In the genomic region with DNA sequence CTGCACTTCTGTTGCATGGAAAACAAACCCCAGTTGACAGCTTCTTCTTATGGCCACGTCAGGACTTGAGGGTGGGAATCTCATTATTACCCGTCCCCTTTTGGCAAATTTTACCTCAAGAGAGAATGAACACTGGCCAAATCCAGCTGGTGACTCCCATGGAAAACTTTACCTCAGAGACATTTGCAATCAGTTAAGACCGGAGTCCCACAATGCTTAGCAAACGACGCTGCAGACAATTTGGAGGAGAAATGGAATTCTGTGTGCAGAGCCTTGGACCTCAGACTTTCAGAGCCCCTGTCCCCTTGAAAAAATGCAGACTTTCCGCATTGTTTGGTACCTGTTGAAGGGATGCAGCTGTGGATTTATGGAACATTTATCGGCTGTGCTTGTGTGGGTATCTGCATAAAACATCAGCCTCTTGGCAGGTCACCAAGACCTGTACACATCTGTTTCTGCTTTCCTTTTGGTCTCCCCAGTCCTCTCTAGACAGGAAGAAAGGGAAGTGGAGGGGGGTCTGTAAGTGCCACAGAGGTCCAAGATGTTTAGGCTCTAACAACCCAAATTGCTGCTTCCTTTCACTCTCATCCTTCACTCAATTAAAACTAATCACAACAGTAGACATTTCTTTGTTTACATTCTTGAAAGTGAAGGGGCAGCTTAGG, we compare ENCODE assay signal across 12 mouse cellular contexts. TPM values are rescaled to one million over a fixed set of nuclear protein-coding genes. Genes with fewer than 3 reads are reported as not detected.
DNase-seq lines count a peak whose midpoint lies in the region; ATAC-seq lines count a peak whose summit lies in the region.
"Had no signal": no experiment of that assay in that cellular context is flagged by ENCODE, and none has a peak within 500 bp of the region (broad histone marks: within the 10 kb centered on the region; RNA-seq: fewer than 3 reads in every experiment).

No protein-coding gene starts in this region.

- H3K27ac ChIP-seq in heart, embryonic 10.5 days = peak overlapping the region; percentile 42; the same call in 1 of the 2 replicates
- H3K27ac ChIP-seq in limb, embryonic 15.5 days = peak overlapping the region; percentile 93
- H3K27ac ChIP-seq: hindbrain, embryonic 13.5 days had no signal

- peak; percentile 82 for ATAC-seq in limb, embryonic 15.5 days (ENCODE audit: insufficient number of reproducible peaks, low FRiP score, low TSS enrichment, low read depth)
- ATAC-seq in erythroid progenitor cell, adult 5-6 weeks (replicated peaks; ENCODE audit: low FRiP score, poor library complexity, severe bottlenecking) = no peak

- H3K36me3 ChIP-seq in heart, embryonic 10.5 days = no peaks in the 10 kb centered on the region
- no peaks in the 10 kb centered on the region for H3K36me3 ChIP-seq in limb, embryonic 15.5 days
- H3K36me3 ChIP-seq: hindbrain, embryonic 13.5 days had no signal

- no peak overlapping the region for H3K9ac ChIP-seq in limb, embryonic 15.5 days
- H3K9ac ChIP-seq: hindbrain, embryonic 13.5 days had no signal

- intact Hi-C loops in left cerebral cortex, postnatal 4 days (cut with DNase I) = no loop called here

- peak overlapping the region; percentile 33 for H3K4me2 ChIP-seq in limb, embryonic 15.5 days
- H3K4me2 ChIP-seq: hindbrain, embryonic 13.5 days had no signal

- no peaks in the 10 kb centered on the region for H3K27me3 ChIP-seq in heart, embryonic 10.5 days (ENCODE audit: insufficient read depth, poor library complexity, severe bottlenecking)
- H3K27me3 ChIP-seq in limb, embryonic 15.5 days = no peaks in the 10 kb centered on the region
- H3K27me3 ChIP-seq: hindbrain, embryonic 13.5 days had no signal

- peak; percentile 50 to 65 for DNase-seq in heart, adult 18-20 months
- no peak for DNase-seq in heart, adult 8-10 months (ENCODE audit: low spot score)
- DNase-seq in embryo, embryonic 10.5 days (ENCODE audit: low spot score) = peak; percentile 62
- DNase-seq in heart, embryonic 10.5 days (ENCODE audit: low spot score) = no peak
- DNase-seq in frontal cortex, postnatal 14 days (ENCODE audit: low spot score in 2 of 2) = no peak
- no peak for DNase-seq in left cerebral cortex, postnatal 4 days
- DNase-seq: B cell, adult 2 months; cerebellum, adult 8-10 months; right cerebral cortex, postnatal 25 days had no signal

- no peak overlapping the region for H3K4me3 ChIP-seq in heart, embryonic 10.5 days
- peak overlapping the region; percentile 7; the same call in 1 of the 2 replicates for H3K4me3 ChIP-seq in limb, embryonic 15.5 days
- H3K4me3 ChIP-seq: hindbrain, embryonic 13.5 days had no signal

- H3K4me1 ChIP-seq in heart, embryonic 10.5 days = peaks cover 21% of the 10 kb centered on the region
- peaks cover 35% of the 10 kb centered on the region for H3K4me1 ChIP-seq in limb, embryonic 15.5 days

- H3K9me3 ChIP-seq in heart, embryonic 10.5 days = no peaks in the 10 kb centered on the region
- H3K9me3 ChIP-seq in limb, embryonic 15.5 days = no peaks in the 10 kb centered on the region
- H3K9me3 ChIP-seq: hindbrain, embryonic 13.5 days had no signal

- WGBS in heart, embryonic 10.5 days = 48% methylated on average over 7 of the region's 7 CpGs
- WGBS in limb, embryonic 15.5 days = 7% methylated on average over 7 of the region's 7 CpGs

RNA-seq across cellular contexts. Expression of gene Col1a2, which starts 20.5 kb away (rescaled TPM):
- 10 to 100 TPM; 54.7 to 63.2 TPM for total RNA-seq in heart, adult 18-20 months (2021)
- total RNA-seq in heart, adult 8-10 months (2022) = 10 to 100 TPM; 37.7 to 60.4 (median 58.0) TPM
- 88.7 and 175 TPM in 2 replicates for polyA plus RNA-seq in heart, embryonic 10.5 days (2016; fragmentation: Nextera tagmentation; extraction: Ambion mirVana)
- 2,665 and 3,005 TPM in 2 replicates for polyA plus RNA-seq in limb, embryonic 15.5 days (2015; fragmentation: Nextera tagmentation; extraction: Ambion mirVana)
- 10 to 100 TPM; 67.5 to 70.6 TPM for total RNA-seq in left cerebral cortex, postnatal 4 days (2021)
- total RNA-seq in erythroid progenitor cell, adult 5-6 weeks (2015; ENCODE audit: low replicate concordance) = 2.9 and 5.0 TPM in 2 replicates
- total RNA-seq in erythroid progenitor cell, adult 5-6 weeks (2017; ENCODE audit: low replicate concordance) = 2.5 and 3.0 TPM in 2 replicates

Comparison
In these comparisons a context has a peak if more than half of its experiments do, and no peak if none do; other contexts are left out.
1. DNase-seq: peak in heart, adult 18-20 months (2 of 2) and embryo, embryonic 10.5 days (single experiment); none in heart, adult 8-10 months (single experiment), heart, embryonic 10.5 days (single experiment), frontal cortex, postnatal 14 days (0 of 2) and left cerebral cortex, postnatal 4 days (single experiment).
2. RNA of gene Col1a2, which starts 20.5 kb away (total RNA-seq): 67.5 to 70.6 TPM in left cerebral cortex, postnatal 4 days, 54.7 to 63.2 TPM in heart, adult 18-20 months and 37.7 to 60.4 TPM in heart, adult 8-10 months; 2.5 to 5.0 TPM in erythroid progenitor cell, adult 5-6 weeks; every median in the first group is over 4 times any median in the second.